Mouse (Mus musculus) left cerebral cortex, postnatal 25 days (tissue): ENCODE measurements at regions not wholly inside any gene's neighbourhood (a gene's known extent, or its start where the extent isn't known, plus 50 kb on each side); places are given as distances from the start of the nearest gene placed in this dataset.

ENCODE experiments used
- DNase-seq, 2 experiments: peaks; one replicate each; pipeline ENCODE4 v3.0.0; 2022; ENCODE audit warnings: low spot score in 2 of 2, mixed read lengths in 1 of 2
- intact Hi-C: fragments of 180-260 bp; cut with DNase I; formaldehyde crosslinking; loops from one replicate; pipeline ENCODE4 v1.15.1; 2025

DNA sequence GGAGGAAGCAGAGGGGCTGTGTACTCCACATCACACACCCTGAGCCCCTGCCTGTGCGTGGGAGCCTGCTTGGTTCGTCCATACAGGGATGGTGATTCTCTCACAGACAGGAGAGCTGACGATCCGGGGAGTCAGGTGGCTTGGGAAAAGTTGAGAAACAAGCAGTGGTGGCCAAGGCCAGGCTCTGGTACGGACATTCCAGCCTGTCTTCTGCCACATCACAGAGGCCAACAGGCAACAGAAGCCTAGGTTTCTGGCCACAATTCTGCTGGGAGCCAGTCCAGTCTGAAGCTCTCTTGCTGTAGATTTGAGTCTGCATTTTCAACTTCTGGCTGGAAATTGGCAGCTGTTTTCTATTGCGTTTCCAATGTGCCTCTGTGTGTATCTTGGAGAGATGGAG is 215.4 kb upstream of the Spred2 start:
- intact Hi-C loops = no loop called here
- no peak for DNase-seq

DNA sequence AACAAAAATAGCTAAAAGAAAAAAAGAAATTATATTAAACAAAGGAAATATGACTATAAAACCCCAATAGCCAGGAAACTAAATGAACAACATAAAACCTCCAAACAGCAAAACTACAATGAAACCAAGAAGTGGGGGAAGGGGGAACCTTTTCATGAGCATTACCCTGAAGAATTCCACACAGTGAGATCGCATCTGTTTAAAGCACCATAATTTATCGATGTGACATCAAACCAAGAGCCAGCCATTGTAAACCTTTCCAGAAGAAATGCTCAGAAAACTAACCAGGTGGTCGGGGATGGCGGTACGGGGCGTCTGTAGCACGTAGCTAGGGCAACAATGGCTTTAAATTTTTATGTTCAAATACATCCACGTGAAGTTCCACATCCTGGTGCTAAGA is 214.8 kb upstream of the Spred2 start:
- intact Hi-C loops = no loop called here
- no peak for DNase-seq

DNA sequence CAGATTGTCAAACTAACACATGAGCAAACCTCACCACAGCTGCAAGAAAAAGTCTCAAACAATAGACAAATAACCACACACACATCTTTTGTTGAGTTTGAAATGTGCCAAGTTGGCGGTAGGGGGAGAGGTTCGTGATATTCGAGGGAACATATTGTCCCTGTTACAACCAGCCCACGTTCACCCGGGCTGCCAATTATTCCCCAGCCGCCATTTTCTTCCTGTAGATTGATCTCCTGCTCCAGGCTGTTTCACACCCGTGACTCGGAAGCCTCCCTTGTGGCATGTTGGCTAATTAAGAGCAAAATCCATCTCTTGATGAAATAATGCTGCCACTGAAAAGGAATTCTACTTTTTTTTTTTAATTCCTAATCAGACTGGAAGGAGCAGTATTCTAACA is 211.1 kb upstream of the Spred2 start:
- peak; percentile 9 to 15 for DNase-seq
- intact Hi-C loops = loop anchor here (5.0 kb wide), 1 partner anchor 686 kb away; no protein-coding TSS in a partner anchor

DNA sequence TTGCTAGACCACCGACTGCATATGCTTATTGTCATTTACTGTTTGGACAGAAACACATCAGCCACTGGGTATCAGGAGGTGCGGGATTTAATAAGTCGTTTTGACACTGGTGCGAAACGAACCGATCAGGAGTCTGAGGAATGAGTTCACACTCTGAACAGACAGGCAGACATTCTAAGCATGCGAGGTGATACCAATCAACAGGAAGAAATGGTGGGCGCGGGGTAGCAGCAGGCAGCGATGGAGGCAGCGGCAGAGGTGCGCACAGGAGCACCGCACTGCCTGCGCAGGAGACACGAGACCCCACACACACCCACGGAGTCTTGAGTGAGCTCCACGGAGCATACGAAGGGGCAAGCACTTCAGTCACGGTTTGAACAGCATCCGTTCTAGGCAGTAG is 210.6 kb upstream of the Spred2 start:
- intact Hi-C loops = loop anchor here (5.0 kb wide), 1 partner anchor 686 kb away; no protein-coding TSS in a partner anchor
- DNase-seq = peak in 1 of 2 experiments; percentile 13

DNA sequence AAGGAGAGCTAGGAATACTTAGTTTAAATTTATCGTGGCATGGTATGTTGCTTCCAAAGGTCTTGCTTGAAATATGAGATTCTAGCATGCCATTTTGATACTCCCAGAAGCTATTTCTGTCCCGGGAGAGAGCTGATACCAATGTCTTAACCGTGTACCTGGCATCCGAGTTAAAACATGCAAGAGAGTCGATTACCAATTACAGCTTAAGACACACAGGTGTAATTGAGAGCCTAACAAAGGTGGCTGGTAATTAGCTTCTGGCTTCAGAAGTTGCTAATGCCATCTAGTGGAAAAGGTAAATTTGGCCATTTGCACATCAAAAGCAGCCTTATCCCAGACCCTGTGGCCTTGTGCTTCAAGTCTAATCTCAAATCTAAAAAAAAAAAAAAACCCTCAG is 210.0 kb upstream of the Spred2 start:
- peak in 1 of 2 experiments; percentile 7 for DNase-seq
- intact Hi-C loops = loop anchor here (5.0 kb wide), 1 partner anchor 687 kb away; no protein-coding TSS in a partner anchor

DNA sequence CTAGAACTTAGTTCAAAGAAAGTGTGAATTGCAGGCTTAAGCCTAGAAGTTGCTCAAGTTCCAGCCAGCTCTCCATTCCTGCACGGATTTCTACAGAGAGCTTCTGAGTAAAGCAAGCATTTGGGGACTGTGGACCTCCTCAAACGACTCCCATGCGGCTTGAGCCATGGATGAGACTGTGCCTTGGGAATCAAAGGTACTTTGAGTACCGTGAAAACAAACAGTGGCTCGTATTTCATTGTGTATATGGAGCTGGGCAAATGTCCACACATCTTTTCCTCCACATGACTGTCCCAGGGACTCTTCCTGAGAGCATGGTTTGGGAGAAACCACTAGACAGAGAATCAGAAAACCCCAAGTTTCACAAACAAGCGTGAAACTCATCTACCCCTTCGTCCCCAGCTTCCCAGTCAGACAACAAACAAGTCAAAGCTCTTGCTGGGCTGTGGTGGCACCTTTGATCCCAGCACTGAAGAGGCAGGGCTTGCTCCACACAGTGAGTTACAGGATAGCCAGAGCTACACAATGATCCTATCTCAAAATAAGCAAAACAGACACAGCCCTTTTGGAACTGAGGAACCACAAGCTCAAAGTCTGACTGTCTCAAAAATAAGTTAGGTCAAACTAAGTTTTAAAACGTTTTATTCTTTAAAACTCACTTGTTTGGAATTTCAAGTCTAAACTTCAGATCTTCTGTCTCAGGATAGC is 209.1 kb upstream of the Spred2 start:
- intact Hi-C loops = loop anchor here (5.0 kb wide), 1 partner anchor 688 kb away; no protein-coding TSS in a partner anchor
- no peak for DNase-seq

DNA sequence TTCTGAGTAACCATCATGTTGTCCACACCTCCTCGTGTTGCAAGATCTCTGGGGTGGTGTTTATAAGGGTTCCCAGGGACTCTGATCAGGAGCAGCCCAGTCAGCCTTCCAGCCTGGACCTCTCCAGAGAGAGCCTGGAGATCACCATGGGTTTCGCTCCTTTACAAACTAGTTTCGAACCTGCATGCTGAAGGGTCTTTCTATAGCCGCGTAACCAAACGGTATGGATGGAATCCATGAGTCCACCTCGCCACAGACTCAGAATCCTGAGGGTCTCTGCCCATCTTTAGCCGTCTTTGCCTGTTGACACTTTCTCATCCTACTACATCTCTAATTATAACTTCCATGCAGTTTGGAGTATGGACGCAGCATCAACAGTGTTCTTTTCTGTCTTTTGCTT is 206.0 kb upstream of the Spred2 start:
- intact Hi-C loops = no loop called here

DNA sequence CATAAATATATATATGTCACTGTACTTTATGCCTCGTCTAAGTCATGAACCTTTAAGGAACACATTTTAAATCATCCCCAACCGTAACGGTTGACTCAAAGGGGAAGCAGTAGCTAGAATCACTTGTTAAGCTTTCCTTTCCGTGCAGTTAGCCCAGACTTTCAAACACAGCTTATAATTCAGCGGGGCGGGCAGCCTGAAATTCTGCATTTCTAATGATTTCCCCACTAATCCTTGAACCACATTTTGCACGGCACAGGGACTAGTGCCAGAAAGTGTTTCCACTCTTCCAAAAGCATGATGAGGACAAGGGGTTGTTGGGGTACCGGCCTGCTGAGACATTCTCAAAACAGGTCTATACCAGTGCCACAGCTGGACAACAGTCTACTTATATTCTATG is 195.1 kb upstream of the Spred2 start:
- intact Hi-C loops = no loop called here
- no peak for DNase-seq

More for the DNA sequence above, 206.0 kb upstream of the Spred2 start:
- DNase-seq = no peak

DNA sequence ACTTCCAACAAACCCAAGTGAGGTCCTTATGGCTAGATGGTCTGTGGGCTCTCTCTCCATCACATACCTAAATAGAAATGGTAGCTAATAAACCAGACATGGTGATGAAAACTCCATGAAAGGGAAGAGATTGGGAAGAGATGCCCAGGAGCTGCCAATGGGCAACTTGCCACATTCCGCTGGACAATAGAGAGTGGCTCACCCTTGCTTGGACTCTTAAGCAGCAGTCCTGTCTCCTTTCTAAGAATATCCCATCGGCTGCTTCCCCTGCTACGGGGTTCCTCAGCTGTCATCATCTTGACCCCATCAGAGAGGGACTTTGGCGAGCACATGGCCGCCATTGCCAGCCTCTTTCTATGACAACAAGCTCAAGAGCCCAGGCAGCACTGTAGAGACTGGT is 193.4 kb upstream of the Spred2 start:
- no peak for DNase-seq
- intact Hi-C loops = no loop called here

DNA sequence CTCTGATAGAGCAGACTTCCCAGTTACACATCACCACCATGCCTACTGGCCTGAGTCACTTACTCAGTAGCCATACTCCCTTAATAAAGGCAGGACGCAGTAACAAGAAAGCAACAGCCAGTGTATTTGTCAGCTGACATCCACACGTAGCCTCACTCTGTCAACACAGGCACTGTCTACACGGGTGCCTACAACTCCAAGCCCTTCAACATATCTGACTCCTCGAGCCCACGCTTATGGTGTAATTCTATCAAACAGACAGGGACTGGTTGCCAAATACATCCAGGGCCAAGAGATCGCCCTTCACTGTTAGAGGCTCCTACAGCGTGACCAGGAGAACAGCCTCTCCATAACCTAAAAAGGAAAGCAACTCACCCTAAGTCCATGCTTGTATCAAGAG is 188.1 kb upstream of the Spred2 start:
- intact Hi-C loops = no loop called here
- no peak for DNase-seq

DNA sequence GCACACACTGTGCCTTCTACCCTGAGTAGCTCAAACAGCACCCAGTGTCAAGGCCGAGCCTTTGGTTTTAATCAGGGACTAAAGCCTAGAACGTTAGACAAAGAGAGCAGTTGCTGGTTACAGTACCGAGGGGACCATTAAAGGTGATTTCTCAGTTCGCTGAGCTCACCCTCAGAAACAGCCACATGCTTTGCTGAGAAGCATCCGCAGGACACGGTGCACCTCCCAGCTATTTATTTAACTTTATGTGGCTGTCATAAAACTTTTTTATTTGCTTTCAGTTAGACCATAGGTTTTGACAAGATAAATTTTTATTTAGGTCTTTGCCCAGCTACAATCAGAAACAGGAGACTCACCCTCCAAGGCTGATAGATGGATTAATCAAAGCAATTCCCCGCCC is 187.2 kb upstream of the Spred2 start:
- intact Hi-C loops = no loop called here
- DNase-seq = no peak

DNA sequence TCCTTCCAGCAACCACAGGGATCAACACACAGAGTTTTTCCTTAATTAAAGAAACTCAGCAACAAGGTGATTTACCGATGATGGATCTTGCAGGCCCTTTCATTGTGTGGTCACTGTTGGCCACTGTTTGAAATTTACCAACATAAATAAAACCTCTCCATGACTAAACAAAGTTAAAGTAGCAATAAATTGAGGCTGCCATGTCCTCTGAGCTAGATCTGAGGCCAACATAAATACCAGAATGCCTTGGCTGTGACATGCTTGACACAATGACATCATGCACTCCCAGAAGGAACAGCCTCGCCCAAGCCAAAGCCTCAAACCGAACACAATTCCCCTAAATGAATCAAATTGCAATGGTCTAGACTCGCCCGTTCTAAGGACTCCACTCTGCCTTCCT is 186.8 kb upstream of the Spred2 start:
- DNase-seq = no peak
- intact Hi-C loops = no loop called here

DNA sequence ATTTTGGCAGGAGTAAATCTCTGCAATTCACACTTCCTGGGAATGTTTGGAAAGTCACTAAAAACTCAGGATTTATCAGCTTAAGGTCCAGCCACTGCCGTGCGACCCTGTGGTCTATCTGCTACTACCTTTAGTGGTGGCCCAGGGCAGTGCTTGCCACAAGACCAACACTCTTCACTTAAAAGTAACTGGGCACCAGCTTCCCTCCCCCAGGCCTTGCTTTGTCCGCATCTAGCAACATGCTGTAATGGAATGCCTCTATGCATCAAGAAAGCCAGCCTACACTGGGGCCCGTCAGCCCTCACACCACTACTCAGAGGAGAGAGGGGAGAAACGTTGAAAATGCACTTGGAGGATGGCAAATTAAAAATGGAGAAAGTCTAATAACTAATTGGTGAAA is 186.4 kb upstream of the Spred2 start:
- intact Hi-C loops = no loop called here
- no peak for DNase-seq

DNA sequence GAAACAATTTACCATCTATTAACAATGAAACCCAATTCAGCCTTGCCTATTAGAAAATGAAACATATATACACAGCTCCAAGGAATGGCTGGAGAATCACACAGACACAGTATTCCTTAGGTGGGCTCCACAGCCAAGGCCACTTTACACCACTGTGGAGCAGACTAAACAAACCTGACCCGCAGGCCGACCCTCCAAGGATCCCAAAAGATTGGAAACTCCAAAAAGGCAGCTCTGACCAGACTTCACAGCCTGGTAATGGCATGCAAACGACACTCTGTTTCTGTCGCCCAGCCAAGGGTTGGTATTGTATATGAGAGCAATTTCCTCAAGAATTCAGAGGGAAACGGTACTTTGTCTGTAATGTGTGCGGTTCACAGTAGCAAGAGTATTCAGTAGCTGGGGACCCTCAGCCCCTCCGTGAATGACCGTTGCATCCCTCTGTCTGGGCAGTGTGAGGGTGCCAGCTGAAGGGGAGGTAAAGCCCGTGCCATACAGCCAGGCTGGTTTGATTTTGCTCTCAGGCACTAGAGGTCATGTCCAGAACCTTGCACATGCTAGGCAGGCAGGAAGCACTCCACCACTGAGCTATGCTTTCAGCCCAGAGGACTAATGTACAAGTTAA is 184.5 kb upstream of the Spred2 start:
- intact Hi-C loops = no loop called here
- no peak for DNase-seq

DNA sequence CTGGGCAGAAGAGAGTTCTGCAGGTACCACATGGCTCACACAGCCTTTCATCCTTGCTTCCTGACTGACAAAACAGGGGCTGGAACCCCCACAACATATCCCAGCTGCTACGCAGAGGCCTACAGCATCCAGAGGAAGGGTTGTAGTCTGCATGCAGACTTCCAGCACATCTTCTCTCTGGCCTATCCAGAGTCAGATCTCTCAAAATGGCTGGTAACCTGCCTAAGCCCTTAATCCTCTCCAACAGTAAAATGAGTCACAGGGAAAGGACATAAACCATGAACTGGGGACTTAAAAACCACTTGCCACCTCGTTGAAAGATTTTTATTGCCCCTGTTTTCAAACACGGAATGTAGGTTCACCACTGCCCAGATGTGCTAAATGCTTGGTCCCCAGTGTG is 183.6 kb upstream of the Spred2 start:
- no peak for DNase-seq
- intact Hi-C loops = no loop called here

DNA sequence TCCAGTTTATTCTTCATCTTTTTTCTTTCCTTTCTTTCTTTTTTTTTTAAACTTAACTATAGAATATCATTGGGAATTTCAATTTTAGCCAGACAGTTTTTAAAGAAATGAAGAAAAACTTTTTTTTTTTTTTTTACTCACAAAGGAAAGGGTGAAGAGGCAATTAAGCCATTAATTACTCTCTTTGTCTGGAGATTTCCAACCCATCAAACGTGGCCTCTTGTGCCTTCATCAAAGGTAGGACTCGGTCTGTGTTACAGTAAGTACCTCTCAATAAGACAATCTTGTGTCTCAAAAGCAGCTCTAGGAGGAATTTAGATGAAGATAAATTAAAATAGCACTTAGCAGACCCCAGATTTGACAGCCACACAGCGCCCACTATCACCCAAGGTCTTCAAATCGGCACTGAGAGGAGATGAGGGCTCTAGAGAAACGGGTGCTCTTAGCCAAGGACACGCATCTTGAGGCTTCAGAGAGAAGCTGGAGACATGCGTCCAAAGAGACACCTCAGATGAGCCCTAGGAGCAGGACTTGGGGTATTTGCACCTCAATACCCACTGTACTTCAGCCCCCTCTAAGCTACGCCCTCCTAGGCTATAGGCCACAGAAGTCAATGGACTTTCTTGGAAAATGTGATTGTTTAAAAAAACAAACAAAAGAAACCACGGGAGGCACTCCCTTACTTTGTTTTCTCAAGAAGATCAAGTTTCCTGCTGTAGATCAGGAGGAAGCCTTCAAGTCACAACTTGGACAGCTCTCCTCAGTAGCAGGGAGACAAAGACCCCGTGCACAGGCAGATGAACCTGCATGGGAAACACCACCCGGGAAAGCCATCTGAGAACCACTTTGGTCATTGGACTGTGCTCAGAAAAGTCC is 176.8 kb upstream of the Spred2 start:
- DNase-seq = no peak
- intact Hi-C loops = no loop called here

DNA sequence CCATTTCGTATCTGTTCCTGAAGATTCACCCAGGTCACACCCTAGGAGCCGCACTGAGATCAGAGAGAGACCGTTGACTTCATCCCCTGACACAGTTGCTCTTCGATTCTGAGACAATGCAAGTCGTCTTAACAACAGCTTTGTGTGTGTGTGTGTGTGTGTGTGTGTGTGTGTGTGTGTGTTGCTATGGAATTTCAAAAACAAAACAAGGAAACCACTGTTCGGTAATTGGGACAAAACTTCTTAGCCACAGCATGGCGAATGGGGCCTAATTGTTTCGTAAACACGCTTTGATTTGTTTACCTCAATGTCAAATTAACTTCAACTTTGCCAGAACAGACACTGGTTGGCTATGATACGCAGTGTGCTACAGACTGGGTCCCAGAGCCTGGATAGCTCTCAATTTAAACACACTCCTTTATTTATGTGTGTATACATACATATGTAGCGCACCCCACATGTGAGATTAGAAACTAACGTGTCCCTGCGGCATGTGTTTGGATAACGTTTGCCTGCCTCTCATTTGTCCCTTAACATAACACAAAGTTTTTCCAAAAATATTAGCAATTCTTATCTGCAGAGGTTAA is 176.1 kb upstream of the Spred2 start:
- intact Hi-C loops = no loop called here
- no peak for DNase-seq

DNA sequence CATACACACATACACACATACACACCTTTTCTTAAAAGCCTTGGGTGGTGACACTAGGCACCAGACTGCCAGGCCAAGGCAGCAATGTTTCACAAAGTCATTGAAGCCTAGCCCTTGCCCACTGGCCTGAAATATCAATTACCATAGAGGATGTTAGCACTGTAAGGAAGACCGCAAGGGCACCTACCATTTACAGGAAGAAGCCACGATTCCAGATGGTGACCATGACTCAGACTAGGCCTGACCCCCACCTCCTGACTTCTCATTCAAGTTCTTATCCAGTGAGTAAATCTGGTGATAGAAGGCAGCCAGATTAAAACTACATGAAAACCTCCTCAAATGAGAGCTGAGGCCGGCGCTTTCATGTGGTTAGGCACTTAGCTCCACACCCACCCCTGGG is 165.3 kb upstream of the Spred2 start:
- intact Hi-C loops = loop anchor here (5.0 kb wide), 1 partner anchor 1747 kb away; no protein-coding TSS in a partner anchor
- DNase-seq = no peak

DNA sequence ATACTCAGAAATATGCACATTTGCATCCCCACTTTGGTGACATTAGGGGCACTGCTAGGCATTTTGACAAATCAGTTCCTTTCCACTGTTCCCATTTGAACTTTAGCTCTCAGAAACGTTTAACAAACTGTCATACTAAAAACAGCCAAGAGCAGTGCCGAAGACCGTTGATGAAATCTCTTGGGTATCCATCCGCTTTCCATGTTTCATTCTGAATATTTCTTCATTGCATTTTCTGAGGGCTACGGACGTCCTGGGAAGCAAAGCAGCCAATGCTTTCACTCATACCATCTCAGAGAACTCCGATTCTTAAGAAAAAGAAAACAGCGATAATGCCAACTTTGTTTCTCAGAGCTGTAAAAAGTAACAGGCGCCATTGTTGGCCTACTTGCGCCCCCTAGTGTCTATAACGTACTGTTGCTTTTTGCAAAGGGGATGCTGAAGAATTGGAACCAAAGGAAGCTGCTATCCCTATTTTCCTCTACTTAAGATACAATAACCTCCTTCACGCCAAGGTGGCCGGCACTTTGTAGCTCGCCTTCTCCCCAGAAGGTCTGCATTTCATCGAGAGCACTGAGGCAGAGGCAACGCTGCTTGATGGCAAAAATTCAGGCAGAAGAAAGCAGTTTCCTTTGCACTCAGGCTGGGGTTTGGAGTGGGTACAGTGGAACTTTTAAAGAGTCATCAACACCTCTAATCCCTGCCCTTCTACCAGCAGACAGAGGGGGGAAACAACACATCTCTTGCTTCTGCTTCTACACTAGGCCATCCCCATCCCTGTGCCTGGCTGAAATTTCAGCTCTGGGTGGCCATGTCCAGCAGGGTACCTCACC is 163.1 kb upstream of the Spred2 start:
- intact Hi-C loops = loop anchor here (2.0 to 5.0 kb wide), 2 partner anchors 734 to 884 kb away; no protein-coding TSS in a partner anchor
- peak; percentile 60 to 83 for DNase-seq
